Mouse (Mus musculus) adrenal gland, postnatal 25 days (tissue): ENCODE measurements at regions not wholly inside any gene's neighbourhood (a gene's known extent, or its start where the extent isn't known, plus 50 kb on each side); places are given as distances from the start of the nearest gene placed in this dataset.

ENCODE experiments used
- DNase-seq: peaks from one replicate; pipeline ENCODE4 v3.0.0; 2021; ENCODE audit warnings: mixed read lengths

- no peak for DNase-seq
Observed at GRCm38 (mm10) chr10:19188082-19188742, 168.1 kb upstream of the Olig3 start.

- no peak for DNase-seq
Observed at GRCm38 (mm10) chr10:19187716-19188081, 168.6 kb upstream of the Olig3 start.

- DNase-seq = no peak
Observed at GRCm38 (mm10) chr10:19187084-19187615, 169.2 kb upstream of the Olig3 start.

GRCm38 (mm10) chr10:19185790-19186581 is 170.3 kb upstream of the Olig3 start:
- no peak for DNase-seq

- no peak for DNase-seq
Observed at GRCm38 (mm10) chr10:19184886-19185285, 169.4 kb upstream of the Tnfaip3 start.

GRCm38 (mm10) chr10:19177895-19178294 is 162.4 kb upstream of the Tnfaip3 start:
- DNase-seq = no peak

- DNase-seq = no peak
Observed at GRCm38 (mm10) chr10:19177414-19177813, 162.0 kb upstream of the Tnfaip3 start.

GRCm38 (mm10) chr10:19176249-19176648 is 160.8 kb upstream of the Tnfaip3 start:
- no peak for DNase-seq

GRCm38 (mm10) chr10:19171834-19172233 is 156.4 kb upstream of the Tnfaip3 start:
- no peak for DNase-seq

GRCm38 (mm10) chr10:19170596-19170995 is 155.1 kb upstream of the Tnfaip3 start:
- no peak for DNase-seq

GRCm38 (mm10) chr10:19169272-19169671 is 153.8 kb upstream of the Tnfaip3 start:
- DNase-seq = no peak

GRCm38 (mm10) chr10:19168362-19168761 is 152.9 kb upstream of the Tnfaip3 start:
- DNase-seq = no peak

- no peak for DNase-seq
Observed at GRCm38 (mm10) chr10:19167641-19168271, 152.3 kb upstream of the Tnfaip3 start.

- DNase-seq = no peak
Observed at GRCm38 (mm10) chr10:19167101-19167500, 151.6 kb upstream of the Tnfaip3 start.

- no peak for DNase-seq
Observed at GRCm38 (mm10) chr10:19162104-19162503, 146.6 kb upstream of the Tnfaip3 start.

GRCm38 (mm10) chr10:19161149-19161548 is 145.7 kb upstream of the Tnfaip3 start:
- no peak for DNase-seq

- DNase-seq = no peak
Observed at GRCm38 (mm10) chr10:19154041-19154440, 138.6 kb upstream of the Tnfaip3 start.

GRCm38 (mm10) chr10:19152773-19153172 is 137.3 kb upstream of the Tnfaip3 start:
- DNase-seq = no peak

GRCm38 (mm10) chr10:19150766-19151165 is 135.3 kb upstream of the Tnfaip3 start:
- no peak for DNase-seq

- no peak for DNase-seq
Observed at GRCm38 (mm10) chr10:19150005-19150404, 134.5 kb upstream of the Tnfaip3 start.

GRCm38 (mm10) chr10:19149196-19149869 is 133.9 kb upstream of the Tnfaip3 start:
- no peak for DNase-seq

GRCm38 (mm10) chr10:19141481-19141880 is 126.0 kb upstream of the Tnfaip3 start:
- DNase-seq = no peak

- DNase-seq = no peak
Observed at GRCm38 (mm10) chr10:19140628-19141027, 125.2 kb upstream of the Tnfaip3 start.
